Mouse (Mus musculus) C2C12 (cell line): Measurements from ENCODE around the gene Olfr1062. TPM values are rescaled to one million over a fixed set of nuclear protein-coding genes. Genes with fewer than 3 reads are reported as not detected.
"Not testable (repeated sequence)": the region's sequence is repeated elsewhere in the genome, so short reads cannot be mapped to it uniquely, and the experiment has no call there.

Source experiments
- H3K27me3 ChIP-seq: one replicate; pipeline ENCODE4 v1.6.1; 2011; ENCODE audit not compliant: control insufficient read depth, insufficient read depth, insufficient read length
- H3K36me3 ChIP-seq: one replicate; pipeline ENCODE4 v1.6.1; 2011; ENCODE audit not compliant: control insufficient read depth, insufficient read depth
- H3K4me3 ChIP-seq: one replicate; pipeline ENCODE4 v1.5.1; 2011; ENCODE audit warnings: mild to moderate bottlenecking, control low read depth; ENCODE audit not compliant: poor library complexity, insufficient read depth, severe bottlenecking
- H3K79me2 ChIP-seq: one replicate; pipeline ENCODE4 v1.6.1; 2011; ENCODE audit not compliant: control insufficient read depth, insufficient read depth
- H3K79me3 ChIP-seq: one replicate; pipeline ENCODE4 v1.6.1; 2011; ENCODE audit warnings: low read depth, control low read depth
- H3ac ChIP-seq: one replicate; pipeline ENCODE3; 2011; ENCODE audit warnings: low read depth; ENCODE audit not compliant: control insufficient read depth, insufficient read length
- CEBPB ChIP-seq: IDR thresholded peaks from one replicate; pipeline ENCODE4 v1.6.1; 2011; ENCODE audit warnings: low read depth, mild to moderate bottlenecking, control low read depth, moderate library complexity
- CTCF ChIP-seq: IDR thresholded peaks from one replicate; pipeline ENCODE4 v1.5.1; 2011; ENCODE audit not compliant: control insufficient read depth, insufficient read depth, insufficient read length
- FOSL1 ChIP-seq: IDR thresholded peaks from one replicate; pipeline ENCODE4 v1.8.0; 2011; ENCODE audit warnings: mild to moderate bottlenecking, low read length; ENCODE audit not compliant: poor library complexity, insufficient read depth, severe bottlenecking
- MAX ChIP-seq: IDR thresholded peaks from one replicate; pipeline ENCODE4 v1.6.1; 2011; ENCODE audit warnings: mild to moderate bottlenecking, control low read depth
- MYOD1 ChIP-seq: IDR thresholded peaks from one replicate; pipeline ENCODE4 v1.6.1; 2011; ENCODE audit warnings: low read depth; ENCODE audit not compliant: control insufficient read depth, insufficient read length
- MYOG ChIP-seq: IDR thresholded peaks from one replicate; pipeline ENCODE4 v1.6.1; 2011; ENCODE audit not compliant: control insufficient read depth, insufficient read length; ENCODE audit errors: extremely low read depth
- USF1 ChIP-seq: IDR thresholded peaks from one replicate; pipeline ENCODE4 v1.6.1; 2011; ENCODE audit warnings: low read depth, mild to moderate bottlenecking, control low read depth, moderate library complexity
- polyA plus RNA-seq: library from polyadenylated mRNA; unstranded; fragments of >200 nt; fragmentation: generic; extraction: Trizol; gene quantifications from one replicate; pipeline ENCODE4 v1.2.1, GENCODE M21; 2012; ENCODE audit warnings: missing spikeins

Olfr1062 gene
- polyA plus RNA-seq, 1 experiment, result not detected

DNA sequence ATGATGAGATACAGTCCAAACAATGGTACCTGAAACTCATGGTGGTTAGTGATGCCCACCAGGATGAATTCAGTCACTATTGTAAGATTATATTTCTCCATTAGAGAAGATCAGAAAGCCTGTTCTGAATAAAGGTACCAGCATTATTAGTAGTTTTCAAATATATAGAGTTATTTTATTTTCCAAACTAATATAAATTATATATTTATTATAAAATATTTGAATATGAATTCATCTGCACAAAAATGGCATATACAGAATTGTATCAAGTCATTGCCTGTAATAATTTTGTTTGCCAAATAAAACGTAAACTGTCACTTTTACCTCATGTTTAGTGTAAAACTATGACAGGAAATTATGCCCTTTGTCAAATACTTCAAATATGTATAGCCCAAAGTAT is 12.6 kb downstream of the Olfr1062 start, which contains the start of gene Olfr1061:
Gene Olfr1061, minus strand, starts transcription at position 101 of the 400 bp plus-strand sequence.
- no peaks in the 10 kb centered on the region for H3K27me3 ChIP-seq
- no peaks in the 10 kb centered on the region for H3K36me3 ChIP-seq
- H3K79me2 ChIP-seq, result no peaks in the 10 kb centered on the region
- H3ac ChIP-seq, result no peak within 1 kb of the TSS
- TF ChIP-seq CTCF (no peak), FOSL1 (no peak), MAX (no peak), CEBPB (no peak), MYOD1 (no peak), USF1 (no peak), MYOG (no peak)
- H3K79me3 ChIP-seq, result no peaks in the 10 kb centered on the region
- no peak within 1 kb of the TSS for H3K4me3 ChIP-seq

DNA sequence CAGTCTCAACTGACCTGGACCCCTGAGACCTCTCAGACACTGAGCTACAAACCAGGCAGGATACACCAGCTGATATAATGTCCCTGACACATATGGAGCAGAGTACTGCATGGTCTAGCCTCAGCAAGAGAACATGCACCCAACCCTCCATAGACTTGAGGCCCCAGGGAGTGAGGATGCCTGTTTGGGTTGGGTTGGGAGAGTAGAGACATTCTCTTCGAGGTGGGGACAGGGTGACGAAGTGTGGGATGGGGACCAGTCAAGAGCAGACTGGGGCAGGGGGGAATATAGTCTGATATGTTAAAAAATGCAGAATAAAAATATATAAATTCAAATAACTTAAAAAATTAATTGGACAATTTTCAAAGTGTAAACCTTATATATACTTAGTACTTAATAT is 31.4 kb downstream of the Olfr1062 start:
- Histone ChIP-seq H3K79me3 (no peaks in the 10 kb centered on the region), H3ac (no peak overlapping the region), H3K27me3 (no peaks in the 10 kb centered on the region), H3K36me3 (no peaks in the 10 kb centered on the region), H3K4me3 (no peak overlapping the region), H3K79me2 (no peaks in the 10 kb centered on the region)
- TF ChIP-seq CEBPB (no peak), CTCF (no peak), MYOG (no peak), MAX (no peak), USF1 (no peak), MYOD1 (no peak), FOSL1 (no peak)

DNA sequence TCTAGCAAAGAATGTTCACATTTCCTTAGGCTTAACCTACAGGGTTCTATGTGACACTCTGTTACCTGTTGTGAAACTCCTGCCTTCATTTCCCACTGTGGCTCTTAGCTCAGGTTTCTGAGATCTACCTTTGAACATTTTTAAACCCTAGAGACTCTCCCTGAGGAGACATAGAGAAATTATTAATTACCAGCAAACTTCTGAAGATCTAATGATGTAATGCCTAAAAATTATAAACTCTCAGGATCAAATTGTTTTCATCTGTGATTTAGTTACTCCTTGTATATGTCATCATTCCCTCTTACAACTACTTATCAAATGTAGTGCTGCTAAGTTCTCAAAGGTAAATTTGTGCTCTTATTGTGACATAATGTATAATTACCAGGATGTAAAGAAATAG is 38.1 kb downstream of the Olfr1062 start, which contains the start of gene Olfr1058:
Gene Olfr1058, minus strand, starts transcription at position 101 of the 400 bp plus-strand sequence.
- not testable (repeated sequence) for H3ac ChIP-seq, H3K79me3 ChIP-seq, H3K79me2 ChIP-seq, H3K36me3 ChIP-seq, H3K27me3 ChIP-seq, H3K4me3 ChIP-seq

DNA sequence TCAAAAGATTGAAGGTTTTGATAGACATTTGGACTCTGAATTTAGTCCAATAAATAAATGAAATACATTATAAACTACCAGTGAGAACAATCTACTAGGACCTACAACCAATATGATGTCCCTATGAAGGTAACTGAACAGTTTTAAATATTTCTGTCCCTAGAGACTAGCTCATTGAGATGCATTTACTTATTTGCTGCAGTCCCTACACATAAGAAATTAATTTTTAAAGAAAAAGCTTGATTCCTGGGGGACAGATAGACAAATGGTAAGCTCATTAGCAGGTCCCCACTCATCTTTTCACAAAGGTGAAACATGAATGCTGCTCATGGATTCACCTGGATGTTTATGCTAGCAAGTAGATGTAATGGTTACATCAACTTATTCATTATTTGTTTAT is 48.3 kb downstream of the Olfr1062 start, which contains the start of gene Olfr1057:
Gene Olfr1057, minus strand, starts transcription at position 101 of the 400 bp plus-strand sequence.
- Histone ChIP-seq H3K79me3 (no peaks in the 10 kb centered on the region), H3ac (no peak within 1 kb of the TSS), H3K27me3 (no peaks in the 10 kb centered on the region), H3K79me2 (no peaks in the 10 kb centered on the region), H3K36me3 (no peaks in the 10 kb centered on the region), H3K4me3 (no peak within 1 kb of the TSS)
- TF ChIP-seq CTCF, result no peak

Other genes starting within 250 kb of the Olfr1062 start
- not detected for gene Olfr1044, start 248.9 kb downstream of the Olfr1062 start, polyA plus RNA-seq
- not detected for gene Olfr52, start 241.1 kb downstream of the Olfr1062 start, polyA plus RNA-seq
- gene Olfr1045, start 223.7 kb downstream of the Olfr1062 start, polyA plus RNA-seq, result not detected
- gene Olfr1046, start 207.4 kb downstream of the Olfr1062 start, polyA plus RNA-seq, result not detected
- gene Olfr1047, start 195.3 kb downstream of the Olfr1062 start, polyA plus RNA-seq, result not detected
- gene Olfr1048, start 186.5 kb downstream of the Olfr1062 start, polyA plus RNA-seq, result not detected
- not detected for gene Olfr1049, start 168.4 kb downstream of the Olfr1062 start, polyA plus RNA-seq
- gene Olfr1051, start 147.7 kb downstream of the Olfr1062 start, polyA plus RNA-seq, result not detected
- not detected for gene Olfr1052, start 134.3 kb downstream of the Olfr1062 start, polyA plus RNA-seq
- gene Olfr1053, start 111.5 kb downstream of the Olfr1062 start, polyA plus RNA-seq, result not detected
- gene Olfr1054, start 91.3 kb downstream of the Olfr1062 start, polyA plus RNA-seq, result not detected
- gene Olfr1055, start 76.5 kb downstream of the Olfr1062 start, polyA plus RNA-seq, result not detected
- gene Olfr1056, start 64.3 kb downstream of the Olfr1062 start, polyA plus RNA-seq, result not detected
- not detected for gene Olfr1057, start 48.4 kb downstream of the Olfr1062 start, polyA plus RNA-seq
- not detected for gene Olfr1058, start 38.2 kb downstream of the Olfr1062 start, polyA plus RNA-seq
- gene Olfr1061, start 12.7 kb downstream of the Olfr1062 start, polyA plus RNA-seq, result not detected
- not detected for gene Olfr1065, start 23.8 kb upstream of the Olfr1062 start, polyA plus RNA-seq
- gene Olfr1066, start 29.5 kb upstream of the Olfr1062 start, polyA plus RNA-seq, result not detected
- not detected for gene Olfr228, start 60.6 kb upstream of the Olfr1062 start, polyA plus RNA-seq
- not detected for gene Olfr1076, start 81.7 kb upstream of the Olfr1062 start, polyA plus RNA-seq
- not detected for gene Olfr1079, start 115.7 kb upstream of the Olfr1062 start, polyA plus RNA-seq
- not detected for gene Olfr1080, start 131.5 kb upstream of the Olfr1062 start, polyA plus RNA-seq
- not detected for gene Olfr1082, start 172.2 kb upstream of the Olfr1062 start, polyA plus RNA-seq
- not detected for gene Olfr1084, start 213.0 kb upstream of the Olfr1062 start, polyA plus RNA-seq
- gene Olfr1085, start 235.3 kb upstream of the Olfr1062 start, polyA plus RNA-seq, result not detected